Mouse (Mus musculus) lung, embryonic 16.5 days (tissue): ENCODE data around the gene Aak1. TPM values are rescaled to one million over a fixed set of nuclear protein-coding genes. Genes with fewer than 3 reads are reported as not detected.

Source experiments
- ATAC-seq: fragments of 200-750 bp; cut with Nextera tagmentation; 2 replicates; pipeline ENCODE4 v1.8.0; 2017; ENCODE audit warnings: low read depth, mild to moderate bottlenecking, moderate library complexity
- H3K27ac ChIP-seq: fragments of 300-500 bp; sonication (generic); 2 replicates; pipeline ENCODE4 v1.5.1; 2014; ENCODE audit warnings: mild to moderate bottlenecking, control low read depth, low read length
- H3K27me3 ChIP-seq: fragments of 300-500 bp; sonication (generic); 2 replicates; pipeline ENCODE4 v1.6.1; 2014; ENCODE audit warnings: low read depth, low read length, mixed read lengths; ENCODE audit not compliant: control insufficient read depth, insufficient read depth
- H3K36me3 ChIP-seq: fragments of 300-500 bp; sonication (generic); 2 replicates; pipeline ENCODE4 v1.6.1; 2014; ENCODE audit warnings: low read length; ENCODE audit not compliant: control insufficient read depth, insufficient read depth
- H3K4me1 ChIP-seq: fragments of 300-500 bp; sonication (generic); replicated peaks from 2 replicates; pipeline ENCODE4 v1.6.1; 2014; ENCODE audit warnings: low read length, mixed read lengths; ENCODE audit not compliant: control insufficient read depth, insufficient read depth
- H3K4me2 ChIP-seq: fragments of 300-500 bp; sonication (generic); 2 replicates; pipeline ENCODE4 v1.6.1; 2014; ENCODE audit warnings: low read depth, low read length, control low read depth
- H3K4me3 ChIP-seq: fragments of 300-500 bp; sonication (generic); 2 replicates; pipeline ENCODE4 v1.5.1; 2014; ENCODE audit warnings: mild to moderate bottlenecking, low read length, control low read depth
- H3K9ac ChIP-seq: fragments of 300-500 bp; sonication (generic); 2 replicates; pipeline ENCODE4 v1.6.1; 2014; ENCODE audit warnings: low read length, control low read depth
- H3K9me3 ChIP-seq: fragments of 300-500 bp; sonication (generic); 2 replicates; pipeline ENCODE4 v1.6.1; 2016; ENCODE audit warnings: low read length; ENCODE audit not compliant: control insufficient read depth
- WGBS: fragments of 180-500 bp; shearing (Covaris S2); extraction: QIAGEN DNeasy Blood & Tissue Kit; methylation state at CpG from one replicate; pipeline ENCODE4 v1.1.7; 2014; 5-methylcytosine and 5-hydroxymethylcytosine counted together
- polyA plus RNA-seq: library from polyadenylated mRNA; unstranded; fragments of >200 nt; fragmentation: Nextera tagmentation; extraction: Ambion mirVana; gene quantifications from 2 replicates; pipeline ENCODE4 v1.2.1, GENCODE M21; 2015

Aak1 gene
- polyA plus RNA-seq, 1 experiment from 2014 or later, result 11.6 TPM

- 76% methylated on average over 3 of the region's 3 CpGs for WGBS
- Histone ChIP-seq H3K4me3 (no peak overlapping the region), H3K4me2 (no peak overlapping the region), H3K9ac (no peak overlapping the region), H3K9me3 (no peaks in the 10 kb centered on the region), H3K27me3 (no peaks in the 10 kb centered on the region), H3K27ac (no peak overlapping the region), H3K36me3 (no peaks in the 10 kb centered on the region), H3K4me1 (no peaks in the 10 kb centered on the region)
- no peak for ATAC-seq
Observed at GRCm38 (mm10) chr6:86899053-86899452, 49.7 kb downstream of the Aak1 start.

GRCm38 (mm10) chr6:86899965-86900364, 50.6 kb downstream of the Aak1 start:
- no peak overlapping the region for H3K4me3 ChIP-seq
- H3K9ac ChIP-seq, result no peak overlapping the region
- no peaks in the 10 kb centered on the region for H3K4me1 ChIP-seq
- no peaks in the 10 kb centered on the region for H3K36me3 ChIP-seq
- ATAC-seq, result no peak
- no peak overlapping the region for H3K27ac ChIP-seq
- H3K4me2 ChIP-seq, result no peak overlapping the region
- no peaks in the 10 kb centered on the region for H3K9me3 ChIP-seq
- WGBS, result 80% methylated on average over 2 of the region's 3 CpGs
- H3K27me3 ChIP-seq, result no peaks in the 10 kb centered on the region

DNA sequence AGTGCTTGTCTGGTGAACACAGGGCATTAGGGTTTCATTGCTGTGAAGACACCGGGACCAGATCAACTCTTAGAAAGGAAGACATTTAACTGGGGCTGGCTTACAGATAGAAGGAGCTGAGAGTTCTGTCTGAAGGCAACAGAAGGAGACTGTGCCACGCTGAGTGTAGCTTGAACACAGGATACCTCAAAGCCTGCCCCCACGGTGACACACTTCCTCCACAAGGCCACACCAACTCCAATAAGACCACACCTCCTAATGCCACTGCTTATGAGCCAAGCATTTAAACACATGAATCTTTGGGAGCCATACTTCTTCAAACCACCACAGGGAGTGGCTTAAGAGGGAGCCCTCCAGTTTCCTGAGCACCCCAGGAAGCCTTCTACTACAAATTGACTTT, 51.2 kb downstream of the Aak1 start:
- Histone ChIP-seq H3K9ac (no peak overlapping the region), H3K4me3 (no peak overlapping the region), H3K27me3 (no peaks in the 10 kb centered on the region), H3K9me3 (no peaks in the 10 kb centered on the region), H3K4me1 (no peaks in the 10 kb centered on the region), H3K4me2 (no peak overlapping the region), H3K36me3 (no peaks in the 10 kb centered on the region), H3K27ac (no peak overlapping the region)
- WGBS, result 80% methylated on average over 3 of the region's 3 CpGs
- ATAC-seq, result no peak

DNA sequence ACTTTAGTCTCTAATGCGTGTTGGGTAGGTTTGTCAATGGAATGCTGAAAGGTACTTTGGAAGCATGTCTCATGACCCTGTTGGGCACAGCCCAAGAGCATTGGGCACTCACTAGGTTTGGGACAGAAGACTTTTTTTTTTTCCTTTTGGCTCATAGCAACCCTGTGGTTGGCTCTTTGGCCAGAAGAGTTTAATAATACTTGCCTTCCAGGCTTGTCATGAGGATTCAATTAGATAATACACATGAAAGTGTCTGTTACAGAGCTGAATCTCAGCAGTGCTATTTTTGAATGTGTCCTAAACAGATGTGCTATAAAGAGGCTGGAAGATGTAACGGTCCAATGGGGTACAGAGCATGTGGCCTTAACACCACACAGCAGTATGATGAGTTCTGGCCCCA, 56.2 kb downstream of the Aak1 start:
- H3K27ac ChIP-seq, result no peak overlapping the region
- H3K4me1 ChIP-seq, result 0 out of 2 replicates have a peak, but pooled peaks cover 3% of the 10 kb centered on the region

GRCm38 (mm10) chr6:86907191-86907590, 57.9 kb downstream of the Aak1 start:
- Histone ChIP-seq H3K27me3 (no peaks in the 10 kb centered on the region), H3K9me3 (no peaks in the 10 kb centered on the region), H3K4me2 (no peak overlapping the region), H3K4me3 (no peak overlapping the region), H3K27ac (no peak overlapping the region), H3K36me3 (no peaks in the 10 kb centered on the region), H3K9ac (no peak overlapping the region), H3K4me1 (0 out of 2 replicates have a peak, but pooled peaks cover 3% of the 10 kb centered on the region)
- ATAC-seq, result no peak
- WGBS, result 85% methylated on average over 2 of the region's 2 CpGs

More for the DNA sequence above, 56.2 kb downstream of the Aak1 start:
- no peak overlapping the region for H3K4me3 ChIP-seq
- WGBS, result 79% methylated on average over 2 of the region's 2 CpGs
- ATAC-seq, result no peak
- H3K4me2 ChIP-seq, result no peak overlapping the region
- H3K9me3 ChIP-seq, result no peaks in the 10 kb centered on the region
- no peaks in the 10 kb centered on the region for H3K27me3 ChIP-seq
- H3K36me3 ChIP-seq, result no peaks in the 10 kb centered on the region
- H3K9ac ChIP-seq, result no peak overlapping the region

- no peaks in the 10 kb centered on the region for H3K36me3 ChIP-seq
- no peaks in the 10 kb centered on the region for H3K9me3 ChIP-seq
- WGBS, result 52% methylated on average over 5 of the region's 5 CpGs
Observed at GRCm38 (mm10) chr6:86908561-86909150, 59.3 kb downstream of the Aak1 start.

DNA sequence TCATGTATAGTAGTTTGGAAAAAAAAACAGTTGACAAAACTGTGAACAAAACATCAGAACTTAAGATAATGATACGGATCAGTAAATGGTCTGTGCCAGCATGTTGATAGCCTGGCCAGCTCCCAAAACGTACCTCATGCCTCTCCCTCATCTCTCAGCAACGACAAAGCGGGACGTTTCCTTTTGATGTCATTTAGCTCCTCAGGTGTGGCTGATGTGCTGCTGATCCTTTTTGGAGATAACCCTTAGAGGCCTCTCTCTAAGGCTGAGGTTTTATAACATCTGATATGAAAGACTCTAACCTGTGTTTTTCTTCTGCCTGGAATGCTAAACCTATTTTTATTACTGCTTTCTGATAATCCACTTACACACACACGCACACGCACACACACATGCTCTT, 60.6 kb downstream of the Aak1 start:
- no peak overlapping the region for H3K4me2 ChIP-seq
- H3K4me1 ChIP-seq, result 0 out of 2 replicates have a peak, but pooled peaks cover 3% of the 10 kb centered on the region
- no peaks in the 10 kb centered on the region for H3K27me3 ChIP-seq
- no peaks in the 10 kb centered on the region for H3K36me3 ChIP-seq
- 59% methylated on average over 7 of the region's 7 CpGs for WGBS
- no peak for ATAC-seq
- no peaks in the 10 kb centered on the region for H3K9me3 ChIP-seq
- H3K27ac ChIP-seq, result no peak overlapping the region
- no peak overlapping the region for H3K9ac ChIP-seq
- no peak overlapping the region for H3K4me3 ChIP-seq

More at GRCm38 (mm10) chr6:86908561-86909150, 59.3 kb downstream of the Aak1 start:
- 0 out of 2 replicates have a peak, but pooled peaks cover 3% of the 10 kb centered on the region for H3K4me1 ChIP-seq
- ATAC-seq, result no peak
- no peak overlapping the region for H3K4me2 ChIP-seq
- H3K27ac ChIP-seq, result no peak overlapping the region
- H3K4me3 ChIP-seq, result no peak overlapping the region
- H3K27me3 ChIP-seq, result no peaks in the 10 kb centered on the region
- no peak overlapping the region for H3K9ac ChIP-seq

- Histone ChIP-seq H3K36me3 (no peaks in the 10 kb centered on the region), H3K4me2 (no peak overlapping the region), H3K4me1 (peaks cover 8% of the 10 kb centered on the region), H3K27me3 (no peaks in the 10 kb centered on the region), H3K9ac (no peak overlapping the region), H3K4me3 (no peak overlapping the region), H3K9me3 (no peaks in the 10 kb centered on the region), H3K27ac (no peak overlapping the region)
- no peak for ATAC-seq
- 73% methylated on average over 5 of the region's 5 CpGs for WGBS
Observed at GRCm38 (mm10) chr6:86916157-86916820, 67.0 kb downstream of the Aak1 start.

DNA sequence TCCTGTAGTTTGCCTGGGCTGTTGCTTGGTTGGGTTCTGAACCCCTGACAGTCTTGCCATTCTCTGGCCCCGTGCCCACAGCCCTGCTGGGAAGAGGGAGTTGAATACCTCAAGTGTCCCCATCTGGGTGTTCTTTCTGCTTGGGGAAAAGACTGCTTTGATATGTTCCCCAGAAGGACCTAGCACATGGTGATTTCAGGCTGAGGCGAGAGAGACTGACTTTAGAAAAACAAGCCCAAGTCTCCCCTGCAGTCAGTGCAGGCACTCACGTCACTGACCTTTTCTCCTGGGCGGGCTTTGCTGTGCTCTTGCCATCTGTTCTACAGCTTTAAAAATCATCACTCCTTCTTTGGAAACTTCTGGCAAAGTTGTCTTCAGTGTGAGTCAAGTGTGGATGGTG, 67.9 kb downstream of the Aak1 start:
- 60% methylated on average over 4 of the region's 4 CpGs for WGBS
- no peak overlapping the region for H3K9ac ChIP-seq
- H3K4me3 ChIP-seq, result no peak overlapping the region
- no peaks in the 10 kb centered on the region for H3K27me3 ChIP-seq
- ATAC-seq, result no peak
- no peaks in the 10 kb centered on the region for H3K9me3 ChIP-seq
- peaks cover 8% of the 10 kb centered on the region for H3K4me1 ChIP-seq
- no peaks in the 10 kb centered on the region for H3K36me3 ChIP-seq
- no peak overlapping the region for H3K27ac ChIP-seq
- no peak overlapping the region for H3K4me2 ChIP-seq
